9 mouse cellular contexts compared by ENCODE assay signal in the genomic region with DNA sequence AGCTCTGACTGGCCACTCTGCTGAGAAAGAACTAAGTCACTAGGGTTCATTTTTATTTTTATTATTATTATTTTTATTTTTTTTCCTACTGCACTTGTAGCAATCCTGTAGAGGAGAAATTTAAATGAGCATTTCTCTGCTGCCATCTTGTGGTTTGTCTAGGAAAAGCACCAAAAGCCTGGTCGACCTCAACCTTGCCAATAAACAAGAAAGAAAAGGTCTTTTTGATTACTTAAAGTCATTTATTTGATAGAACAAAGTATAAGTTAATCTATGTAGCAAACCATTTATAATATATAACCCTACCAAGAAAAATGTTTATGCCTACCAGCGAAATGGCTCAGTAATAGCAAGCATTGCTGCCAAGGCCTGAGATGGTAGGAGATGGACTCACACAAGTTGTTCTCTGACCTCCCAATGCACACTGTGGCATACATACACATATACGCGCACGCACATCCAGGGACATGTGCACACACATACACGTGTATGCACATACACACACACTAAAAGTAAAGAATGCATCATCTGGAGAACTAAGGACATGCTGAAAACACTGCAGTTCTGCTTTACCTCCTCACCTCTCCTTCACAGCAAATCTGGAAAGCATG.
A peak's percentile ranks its signal among the peaks of the same experiment; 100 is the strongest.
DNase-seq lines count a peak whose midpoint lies in the region; ATAC-seq and TF ChIP-seq lines count a peak whose summit lies in the region.
"Had no signal": no experiment of that assay in that cellular context is flagged by ENCODE, and none has a peak within 500 bp of the region (broad histone marks: within the 10 kb centered on the region; RNA-seq: fewer than 3 reads in every experiment).

No protein-coding gene starts in this region.

- H3K9ac ChIP-seq in forebrain, embryonic 16.5 days (replicated peaks; ENCODE audit: low read depth, low read length) = no peak overlapping the region
- H3K9ac ChIP-seq in kidney, postnatal 0 days (ENCODE audit: low read depth, low read length) = no peak overlapping the region
- H3K9ac ChIP-seq: heart, embryonic 15.5 days had no signal

- no peaks in the 10 kb centered on the region for H3K36me3 ChIP-seq in forebrain, embryonic 16.5 days (ENCODE audit: control insufficient read depth, insufficient read depth)
- no peaks in the 10 kb centered on the region for H3K36me3 ChIP-seq in kidney, postnatal 0 days (ENCODE audit: insufficient read depth, low read length)
- H3K36me3 ChIP-seq: heart, embryonic 15.5 days had no signal

- ATAC-seq in CD4-positive, CD25-positive, alpha-beta regulatory T cell, adult 4 months = no peak
- peak; percentile 67 for ATAC-seq in forebrain, embryonic 16.5 days
- no peak for ATAC-seq in kidney, postnatal 0 days (replicated peaks; ENCODE audit: low FRiP score, low read depth)

- H3K9me3 ChIP-seq in forebrain, embryonic 16.5 days (ENCODE audit: control insufficient read depth, low read length) = no peaks in the 10 kb centered on the region
- no peaks in the 10 kb centered on the region for H3K9me3 ChIP-seq in kidney, postnatal 0 days (replicated peaks; ENCODE audit: low read length)
- H3K9me3 ChIP-seq: heart, embryonic 15.5 days had no signal

- peaks cover 3% of the 10 kb centered on the region; the same call in 1 of the 2 replicates for H3K4me1 ChIP-seq in forebrain, embryonic 16.5 days (replicated peaks; ENCODE audit: control insufficient read depth, insufficient read depth, low read length)
- no peaks in the 10 kb centered on the region for H3K4me1 ChIP-seq in kidney, postnatal 0 days (replicated peaks; ENCODE audit: insufficient read depth, low read length)

- TF ChIP-seq CTCF in kidney, postnatal 0 days (IDR thresholded peaks at IDR 0.05; ENCODE audit: low read depth) = peak; percentile 78

- H3K27me3 ChIP-seq in forebrain, embryonic 16.5 days (replicated peaks; ENCODE audit: control insufficient read depth, insufficient read depth, low read length) = no peaks in the 10 kb centered on the region
- no peaks in the 10 kb centered on the region for H3K27me3 ChIP-seq in kidney, postnatal 0 days (ENCODE audit: insufficient read depth, low read length)

- H3K27ac ChIP-seq in forebrain, embryonic 16.5 days (ENCODE audit: low read length) = no peak overlapping the region
- no peak overlapping the region for H3K27ac ChIP-seq in kidney, postnatal 0 days
- H3K27ac ChIP-seq: heart, embryonic 15.5 days had no signal

- 35% methylated on average over 6 of the region's 6 CpGs for WGBS in forebrain, embryonic 16.5 days
- 43% methylated on average over 6 of the region's 6 CpGs for WGBS in kidney, postnatal 0 days

- DNase-seq in CD4-positive, CD25-positive, alpha-beta regulatory T cell, adult 2 months (ENCODE audit: low read depth, low spot score) = peak; percentile 29
- peak; percentile 13 for DNase-seq in urinary bladder, postnatal 14 days (ENCODE audit: low spot score)
- no peak for DNase-seq in urinary bladder, adult 18-20 months (ENCODE audit: low spot score in 2 of 2)
- peak; percentile 78 for DNase-seq in kidney, postnatal 0 days (ENCODE audit: low spot score)
- DNase-seq in lung, postnatal 14 days = peak; percentile 57
- peak; percentile 39 for DNase-seq in right cerebral cortex, postnatal 14 days

- H3K4me2 ChIP-seq in forebrain, embryonic 16.5 days (ENCODE audit: low read length) = no peak overlapping the region
- no peak overlapping the region for H3K4me2 ChIP-seq in kidney, postnatal 0 days (ENCODE audit: low read length)
- H3K4me2 ChIP-seq: heart, embryonic 15.5 days had no signal

- no peak overlapping the region for H3K4me3 ChIP-seq in forebrain, embryonic 16.5 days (replicated peaks; ENCODE audit: low read length)
- no peak overlapping the region for H3K4me3 ChIP-seq in kidney, postnatal 0 days (replicated peaks; ENCODE audit: low read depth, low read length)
- H3K4me3 ChIP-seq: heart, embryonic 15.5 days had no signal

Comparison
In these comparisons a context has a peak if more than half of its experiments do, and no peak if none do; other contexts are left out.
1. DNase-seq: peak in CD4-positive, CD25-positive, alpha-beta regulatory T cell, adult 2 months (single experiment), urinary bladder, postnatal 14 days (single experiment), kidney, postnatal 0 days (single experiment), lung, postnatal 14 days (single experiment) and right cerebral cortex, postnatal 14 days (single experiment); none in urinary bladder, adult 18-20 months (0 of 2).